Mouse (Mus musculus): Measurements from ENCODE around the gene Fthl17e. TPM values are rescaled to one million over a fixed set of nuclear protein-coding genes. Genes with fewer than 3 reads are reported as not detected.
"Not testable (repeated sequence)": the region's sequence is repeated elsewhere in the genome, so short reads cannot be mapped to it uniquely, and the experiment has no call there.

The Fthl17e gene
- polyA plus RNA-seq (2016; fragmentation: Nextera tagmentation; extraction: Ambion mirVana), result not detected in 2 replicates

GRCm38 (mm10) chrX:9033193-9033592 lies at the start of gene Fthl17e:
TSS of gene Fthl17e (plus strand) at chrX:9033493.
- 86% methylated on average over 1 of the region's 10 CpGs for WGBS

GRCm38 (mm10) chrX:8986655-8987054 lies 46.6 kb upstream of the Fthl17e start, which contains the start of gene Fthl17d:
TSS of gene Fthl17d (minus strand) at chrX:8986755.
- H3K4me2 ChIP-seq; H3K36me3 ChIP-seq; H3K4me3 ChIP-seq; H3K9me3 ChIP-seq (replicated peaks); ATAC-seq (ENCODE audit: insufficient number of reproducible peaks, low FRiP score); H3K27ac ChIP-seq (ENCODE audit: poor library complexity, severe bottlenecking); H3K9ac ChIP-seq; H3K4me1 ChIP-seq (replicated peaks); H3K27me3 ChIP-seq (replicated peaks): not testable (repeated sequence)
- no CpG with 5 or more reads among the region's 9 CpGs for whole genome bisulfite sequencing

More at GRCm38 (mm10) chrX:9033193-9033592, at the start of gene Fthl17e:
- not testable (repeated sequence) for H3K9me3 ChIP-seq (replicated peaks); H3K4me2 ChIP-seq; ATAC-seq (ENCODE audit: insufficient number of reproducible peaks, low FRiP score); H3K4me1 ChIP-seq (replicated peaks); H3K27ac ChIP-seq (ENCODE audit: poor library complexity, severe bottlenecking); H3K27me3 ChIP-seq (replicated peaks); H3K36me3 ChIP-seq; H3K4me3 ChIP-seq; H3K9ac ChIP-seq

- Histone ChIP-seq H3K4me1 (replicated peaks) (no peaks in the 10 kb centered on the region), H3K4me3 (no peak overlapping the region), H3K4me2 (no peak overlapping the region), H3K27ac (ENCODE audit: poor library complexity, severe bottlenecking) (no peak overlapping the region), H3K36me3 (no peaks in the 10 kb centered on the region), H3K27me3 (replicated peaks) (no peaks in the 10 kb centered on the region), H3K9ac (no peak overlapping the region), H3K9me3 (replicated peaks) (no peaks in the 10 kb centered on the region)
- ATAC-seq (ENCODE audit: insufficient number of reproducible peaks, low FRiP score), result no peak
- WGBS, result 65% methylated on average over 1 of the region's 1 CpGs
Observed at GRCm38 (mm10) chrX:9016079-9016478, 17.2 kb upstream of the Fthl17e start.

GRCm38 (mm10) chrX:9019481-9019880 lies 13.8 kb upstream of the Fthl17e start:
- Histone ChIP-seq H3K4me1 (replicated peaks) (no peaks in the 10 kb centered on the region), H3K27me3 (replicated peaks) (no peaks in the 10 kb centered on the region), H3K4me3 (no peak overlapping the region), H3K36me3 (no peaks in the 10 kb centered on the region), H3K27ac (ENCODE audit: poor library complexity, severe bottlenecking) (no peak overlapping the region), H3K9me3 (replicated peaks) (no peaks in the 10 kb centered on the region), H3K9ac (no peak overlapping the region), H3K4me2 (no peak overlapping the region)
- no peak for ATAC-seq (ENCODE audit: insufficient number of reproducible peaks, low FRiP score)
- WGBS, result 62% methylated on average over 10 of the region's 10 CpGs

GRCm38 (mm10) chrX:9041611-9042010 lies 8.3 kb downstream of the Fthl17e start:
- not testable (repeated sequence) for H3K4me3 ChIP-seq; H3K27me3 ChIP-seq (replicated peaks); H3K36me3 ChIP-seq; H3K4me2 ChIP-seq; ATAC-seq (ENCODE audit: insufficient number of reproducible peaks, low FRiP score); H3K4me1 ChIP-seq (replicated peaks); H3K9ac ChIP-seq; H3K9me3 ChIP-seq (replicated peaks); H3K27ac ChIP-seq (ENCODE audit: poor library complexity, severe bottlenecking)
- WGBS, result 41% methylated on average over 3 of the region's 4 CpGs

GRCm38 (mm10) chrX:9060952-9061351 lies 27.7 kb downstream of the Fthl17e start:
- H3K4me2 ChIP-seq; ATAC-seq (ENCODE audit: insufficient number of reproducible peaks, low FRiP score); H3K36me3 ChIP-seq; H3K27ac ChIP-seq (ENCODE audit: poor library complexity, severe bottlenecking); H3K9ac ChIP-seq; H3K4me3 ChIP-seq; H3K4me1 ChIP-seq (replicated peaks); H3K27me3 ChIP-seq (replicated peaks): not testable (repeated sequence)
- H3K9me3 ChIP-seq (replicated peaks), result peaks cover 13% of the 10 kb centered on the region
- 29% methylated on average over 9 of the region's 9 CpGs for WGBS

- Histone ChIP-seq H3K4me3 (no peak overlapping the region), H3K9me3 (replicated peaks) (peaks cover 13% of the 10 kb centered on the region), H3K4me1 (replicated peaks) (no peaks in the 10 kb centered on the region), H3K27ac (ENCODE audit: poor library complexity, severe bottlenecking) (no peak overlapping the region), H3K36me3 (no peaks in the 10 kb centered on the region), H3K4me2 (no peak overlapping the region), H3K9ac (no peak overlapping the region), H3K27me3 (replicated peaks) (no peaks in the 10 kb centered on the region)
- ATAC-seq (ENCODE audit: insufficient number of reproducible peaks, low FRiP score), result no peak
- 74% methylated on average over 4 of the region's 4 CpGs for WGBS
Observed at GRCm38 (mm10) chrX:9062101-9062500, 28.8 kb downstream of the Fthl17e start.

- H3K27me3 ChIP-seq (replicated peaks); H3K27ac ChIP-seq (ENCODE audit: poor library complexity, severe bottlenecking); H3K4me2 ChIP-seq; H3K36me3 ChIP-seq; H3K4me1 ChIP-seq (replicated peaks); ATAC-seq (ENCODE audit: insufficient number of reproducible peaks, low FRiP score); H3K4me3 ChIP-seq; H3K9ac ChIP-seq: not testable (repeated sequence)
- peaks cover 13% of the 10 kb centered on the region for H3K9me3 ChIP-seq (replicated peaks)
- whole genome bisulfite sequencing, result 74% methylated on average over 11 of the region's 11 CpGs
Observed at GRCm38 (mm10) chrX:9062715-9063114, 29.4 kb downstream of the Fthl17e start, which contains the start of gene Fthl17f. TSS of gene Fthl17f (plus strand) at chrX:9063015.

GRCm38 (mm10) chrX:9077699-9078098 lies 44.4 kb downstream of the Fthl17e start:
- H3K4me3 ChIP-seq; H3K9me3 ChIP-seq (replicated peaks); H3K4me1 ChIP-seq (replicated peaks); H3K36me3 ChIP-seq; ATAC-seq (ENCODE audit: insufficient number of reproducible peaks, low FRiP score); H3K4me2 ChIP-seq; H3K27ac ChIP-seq (ENCODE audit: poor library complexity, severe bottlenecking); H3K27me3 ChIP-seq (replicated peaks); H3K9ac ChIP-seq: not testable (repeated sequence)
- WGBS, result 15% methylated on average over 10 of the region's 10 CpGs

Other genes with a start within 250 kb of the Fthl17e start
- gene Ssxb5, start 229.8 kb upstream of the Fthl17e start, polyA plus RNA-seq (2016; fragmentation: Nextera tagmentation; extraction: Ambion mirVana), result not detected in 2 replicates
- not detected in 2 replicates for gene Gm6592, start 189.5 kb upstream of the Fthl17e start, polyA plus RNA-seq (2016; fragmentation: Nextera tagmentation; extraction: Ambion mirVana)
- gene Gm5751, start 159.2 kb upstream of the Fthl17e start, polyA plus RNA-seq (2016; fragmentation: Nextera tagmentation; extraction: Ambion mirVana), result not detected in 2 replicates
- 3.1 TPM in 2 replicates for gene B630019K06Rik, start 141.1 kb upstream of the Fthl17e start, polyA plus RNA-seq (2016; fragmentation: Nextera tagmentation; extraction: Ambion mirVana)
- not detected in 2 replicates for gene Fthl17b, start 70.5 kb upstream of the Fthl17e start, polyA plus RNA-seq (2016; fragmentation: Nextera tagmentation; extraction: Ambion mirVana)
- gene Fthl17c, start 56.9 kb upstream of the Fthl17e start, polyA plus RNA-seq (2016; fragmentation: Nextera tagmentation; extraction: Ambion mirVana), result not detected in 2 replicates
- not detected in 2 replicates for gene Fthl17d, start 46.7 kb upstream of the Fthl17e start, polyA plus RNA-seq (2016; fragmentation: Nextera tagmentation; extraction: Ambion mirVana)
- gene Fthl17f, start 29.5 kb downstream of the Fthl17e start, polyA plus RNA-seq (2016; fragmentation: Nextera tagmentation; extraction: Ambion mirVana), result not detected in 2 replicates
- not detected in 2 replicates for gene 4930402K13Rik, start 71.1 kb downstream of the Fthl17e start, polyA plus RNA-seq (2016; fragmentation: Nextera tagmentation; extraction: Ambion mirVana)
- 0.88 and 1.1 TPM in 2 replicates for gene Lancl3, start 166.4 kb downstream of the Fthl17e start, polyA plus RNA-seq (2016; fragmentation: Nextera tagmentation; extraction: Ambion mirVana)
- 0.49 and 0.89 TPM in 2 replicates for gene Gm14862, start 223.4 kb downstream of the Fthl17e start, polyA plus RNA-seq (2016; fragmentation: Nextera tagmentation; extraction: Ambion mirVana)
- gene Xk, start 239.3 kb downstream of the Fthl17e start, polyA plus RNA-seq (2016; fragmentation: Nextera tagmentation; extraction: Ambion mirVana), result 9.5 and 10.6 TPM in 2 replicates

Data from heart, embryonic 12.5 days (tissue).